Mouse (Mus musculus) testis, postnatal 10 days (tissue): Measurements from ENCODE around the gene Gucy1b1.

Experiments used
- DNase-seq: peaks from one replicate; pipeline ENCODE4 v3.0.0; 2021; ENCODE audit warnings: low spot score

Gucy1b1 gene

DNA sequence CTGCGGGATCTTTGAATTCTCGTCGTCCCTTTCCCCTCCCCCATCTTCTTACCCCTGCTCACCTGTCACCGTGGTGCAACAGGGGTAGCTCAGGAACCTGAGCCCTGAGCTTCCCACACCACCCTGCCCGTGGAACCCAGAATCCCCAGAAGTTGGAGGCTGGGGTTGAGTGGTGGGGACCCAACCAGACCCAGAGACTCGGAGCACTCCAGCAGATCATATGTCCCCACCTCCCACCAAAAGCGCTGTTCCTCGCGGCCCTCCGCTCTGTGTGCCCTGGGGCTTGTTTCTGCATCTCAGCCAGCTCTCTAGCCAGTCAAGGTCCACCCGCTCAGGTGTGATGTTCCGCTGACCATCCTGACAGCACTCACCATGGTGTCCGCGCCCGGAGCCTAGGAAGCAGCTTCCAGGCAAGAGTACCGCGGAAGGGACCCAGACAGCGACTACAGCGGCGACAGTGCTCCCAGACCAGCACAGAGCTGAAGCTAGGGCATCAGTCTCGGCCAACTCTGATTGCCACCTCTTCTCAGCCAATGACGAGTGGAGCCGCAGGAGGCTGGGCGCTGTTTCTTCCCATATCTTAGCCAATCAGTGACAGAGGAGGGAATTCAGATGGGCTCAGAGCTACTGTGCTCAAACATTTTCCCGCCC lies at the start of gene Gucy1b1:
TSS of gene Gucy1b1 (minus strand) at position 489 of the 651 bp plus-strand sequence.
- DNase-seq = peak; percentile 62

DNA sequence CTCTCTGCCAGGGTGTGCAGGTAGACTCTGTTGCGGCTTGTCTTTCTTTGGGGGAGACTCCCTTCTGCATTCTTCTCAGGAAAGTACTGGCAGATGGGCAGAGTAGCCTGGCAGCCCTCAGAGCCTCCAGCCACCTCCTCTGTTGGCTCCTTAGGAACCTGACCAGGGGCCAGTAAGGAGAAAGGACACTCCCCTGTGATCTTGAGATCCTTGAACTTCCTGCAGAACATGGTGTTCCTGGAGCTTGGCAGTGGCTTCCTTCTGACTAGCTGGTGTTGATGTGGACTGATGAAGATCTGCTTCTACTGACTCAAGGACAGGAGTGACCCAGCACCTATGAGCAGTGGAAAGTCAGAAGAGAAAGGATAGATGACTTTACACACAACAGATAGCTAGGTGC lies 44.4 kb upstream of the Gucy1b1 start:
- peak; percentile 42 for DNase-seq

DNA sequence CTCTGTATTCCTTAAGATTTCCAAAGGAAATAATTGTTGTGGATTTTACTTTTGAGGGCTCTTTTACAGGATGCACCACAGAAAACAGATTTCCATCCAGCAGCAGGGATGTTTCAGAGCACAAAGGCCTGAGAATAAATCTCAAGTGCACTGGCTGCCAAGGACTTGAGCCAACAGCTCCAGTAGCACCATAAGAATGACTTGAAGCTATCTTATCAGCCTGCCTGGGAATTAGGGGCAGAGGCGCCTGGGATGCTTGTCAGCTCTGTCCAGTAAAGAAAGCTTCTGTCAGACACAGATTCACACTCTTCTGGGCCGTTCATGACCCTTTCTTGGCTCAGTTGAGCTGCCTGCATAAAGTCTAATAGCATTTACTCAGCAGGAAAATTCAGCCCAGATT lies 38.0 kb upstream of the Gucy1b1 start:
- DNase-seq = no peak

DNA sequence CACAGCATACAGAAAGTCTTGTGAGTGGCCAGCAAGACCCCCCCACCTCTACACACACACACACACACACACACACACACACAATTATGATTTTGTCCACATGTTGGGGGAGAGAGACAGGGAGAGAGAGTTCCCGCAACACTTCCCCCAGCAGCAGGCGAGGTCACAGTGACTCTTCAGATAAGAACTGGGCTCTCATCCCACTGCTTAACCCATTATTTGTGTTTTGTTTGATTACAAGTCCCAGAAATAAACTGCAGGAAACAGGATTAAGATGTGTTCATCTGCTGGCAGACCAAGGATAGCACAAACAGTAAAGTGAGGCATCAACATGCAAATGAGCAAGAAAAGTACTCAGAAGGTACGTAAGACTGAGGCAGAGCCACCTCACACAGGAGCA lies 37.5 kb upstream of the Gucy1b1 start:
- DNase-seq = no peak

DNA sequence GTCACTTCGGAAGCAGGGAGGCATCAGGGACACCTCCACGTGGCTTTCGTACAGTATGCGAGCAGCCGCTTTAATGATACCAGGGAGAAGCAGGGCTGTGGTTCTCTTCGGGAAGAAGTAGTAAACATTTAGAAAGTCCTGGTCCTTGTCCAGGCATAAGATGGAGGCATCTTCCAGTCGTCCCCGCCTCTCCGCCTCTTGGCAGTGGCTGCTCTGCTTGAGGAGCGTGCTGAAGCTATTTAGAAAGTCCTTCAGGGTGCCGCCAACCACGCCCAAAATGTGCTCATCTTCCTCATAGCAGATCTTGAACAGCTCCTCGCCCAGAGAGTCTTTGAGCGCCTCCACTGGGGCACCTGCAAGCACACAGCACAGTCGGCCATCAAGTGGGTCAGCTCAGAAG lies 34.5 kb upstream of the Gucy1b1 start:
- DNase-seq = no peak

DNA sequence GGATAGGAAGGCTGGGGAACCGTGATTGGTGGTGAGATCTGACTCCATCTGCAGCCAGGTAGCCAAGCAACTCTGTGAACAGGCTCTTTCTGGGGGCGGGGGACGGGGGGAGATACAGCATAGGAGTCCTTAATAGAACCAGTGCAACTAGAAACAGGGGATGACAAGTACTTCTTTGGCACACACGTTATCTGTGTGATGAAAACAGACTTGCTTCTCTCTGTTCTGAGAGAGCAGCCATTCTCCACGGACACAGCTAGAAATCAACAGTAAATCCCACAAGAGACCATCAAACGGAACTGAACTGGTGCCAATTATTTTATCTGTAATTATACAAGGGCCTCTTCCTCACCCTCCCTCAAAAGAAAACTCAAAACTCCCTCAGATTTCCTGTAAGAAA lies 29.7 kb upstream of the Gucy1b1 start:
- no peak for DNase-seq

DNA sequence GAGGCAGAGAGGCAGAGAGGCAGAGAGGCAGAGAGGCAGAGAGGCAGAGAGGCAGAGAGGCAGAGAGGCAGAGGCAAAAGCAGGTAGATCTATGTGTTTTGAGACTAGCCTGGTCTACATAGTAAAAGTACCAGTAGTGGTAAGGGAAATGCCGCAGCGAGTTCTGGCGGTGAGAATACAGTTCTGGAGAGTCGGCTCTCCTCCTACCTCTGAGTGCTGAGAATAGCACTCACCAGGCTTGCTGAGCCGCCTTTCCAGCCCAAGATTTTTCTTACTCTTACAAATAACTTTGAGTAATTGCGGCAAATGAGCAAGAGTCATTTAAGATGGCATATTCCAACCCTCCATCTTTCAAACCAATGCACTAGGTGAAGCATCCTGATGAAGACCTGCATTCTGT lies 24.6 kb upstream of the Gucy1b1 start:
- DNase-seq = no peak

DNA sequence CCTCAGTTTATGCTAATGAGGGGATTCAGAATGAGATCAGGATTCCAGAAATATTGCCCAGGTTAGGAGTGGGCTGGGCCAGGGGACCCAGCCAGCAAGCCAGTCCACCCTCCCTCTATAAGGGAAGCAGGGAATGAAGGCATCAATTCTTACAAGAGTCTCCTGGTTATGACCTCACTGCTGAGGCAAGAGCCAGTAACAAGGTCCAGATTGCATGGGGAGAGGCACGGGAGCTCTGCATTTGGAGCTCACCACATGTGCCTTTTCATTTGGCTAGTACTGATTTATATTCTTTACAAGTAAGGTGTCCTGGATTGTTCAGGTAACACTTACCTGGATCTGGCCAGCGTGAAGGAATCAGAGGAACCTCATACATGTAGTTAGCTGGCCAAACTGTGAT lies 22.3 kb upstream of the Gucy1b1 start:
- DNase-seq = no peak

DNA sequence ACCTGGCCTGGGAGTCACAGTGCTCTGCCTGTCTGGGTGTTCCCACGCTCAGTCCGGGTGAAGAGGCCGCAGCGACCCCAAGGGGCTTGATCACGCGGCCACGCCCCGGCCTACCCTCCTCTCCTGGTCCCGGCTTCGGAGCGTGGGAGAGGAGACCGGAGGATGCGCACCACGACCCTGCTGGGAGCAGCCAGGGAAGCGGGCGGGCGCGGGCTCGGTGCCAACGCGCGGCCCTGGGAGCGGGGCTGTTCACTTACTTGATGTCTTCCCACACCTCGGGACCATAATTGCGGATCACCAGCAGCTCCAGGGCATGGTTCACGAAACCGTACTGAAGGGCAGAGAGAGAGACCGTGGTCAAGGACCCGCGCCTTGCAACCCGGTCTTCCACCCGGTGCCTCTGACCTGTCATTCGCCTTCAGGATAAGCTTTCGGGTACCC lies 728 bp downstream of the Gucy1b1 start:
- peak; percentile 75 for DNase-seq

DNA sequence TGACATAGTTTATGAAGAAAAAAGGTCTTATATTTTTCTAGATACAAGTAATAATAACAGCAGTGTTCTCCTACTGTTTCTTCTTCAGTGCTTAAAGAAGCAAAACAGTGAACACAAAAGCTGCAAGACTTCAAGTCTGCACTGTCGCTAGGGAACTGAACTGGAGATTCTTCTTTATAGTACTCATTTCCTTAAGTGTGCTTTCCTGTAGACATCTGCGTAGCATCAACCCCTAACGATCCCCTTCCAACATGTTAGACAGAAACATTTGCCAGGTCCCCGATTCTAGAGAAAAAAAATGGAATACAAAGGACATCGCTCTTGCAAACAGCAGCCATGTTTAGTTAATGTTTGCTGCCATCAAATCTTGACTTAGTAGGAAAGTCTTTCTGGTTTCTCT lies 6.7 kb downstream of the Gucy1b1 start:
- DNase-seq = no peak

DNA sequence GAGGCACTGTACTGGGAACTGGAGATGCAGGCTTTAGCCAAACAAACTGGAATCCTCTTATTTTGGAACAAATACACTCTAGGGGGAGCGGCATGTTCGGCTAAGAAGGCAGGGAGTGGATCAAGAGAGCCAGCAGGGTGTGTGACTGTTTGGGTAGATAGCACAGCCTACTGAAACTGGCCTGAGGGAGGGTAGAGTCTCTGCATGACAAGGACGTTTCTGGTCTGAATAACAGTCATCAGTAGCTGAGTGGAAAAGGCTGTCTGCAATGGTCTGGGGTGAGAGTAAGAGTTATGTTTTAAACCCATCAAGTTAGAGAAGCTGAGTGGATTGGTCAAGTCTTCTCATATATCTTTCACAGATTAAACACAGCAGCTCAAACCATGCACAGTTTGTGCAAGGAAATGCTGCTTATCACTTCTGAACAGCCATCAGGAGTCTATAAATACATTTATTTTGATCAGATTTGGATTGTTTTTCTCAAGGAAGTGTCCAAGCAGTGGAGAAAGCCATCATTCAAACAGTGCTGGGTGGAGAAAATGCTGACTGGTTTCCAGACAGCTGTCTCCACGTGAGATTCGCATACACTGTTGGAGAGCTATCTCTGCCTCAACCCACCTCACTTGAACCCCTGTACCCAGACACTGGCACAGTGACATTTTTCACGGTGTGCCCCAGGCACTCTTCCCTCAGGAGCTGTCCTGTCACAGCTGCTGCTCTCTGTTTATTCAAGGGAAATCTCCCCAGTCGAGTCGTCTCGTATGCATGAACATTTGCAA lies 12.9 kb downstream of the Gucy1b1 start:
- DNase-seq = no peak

DNA sequence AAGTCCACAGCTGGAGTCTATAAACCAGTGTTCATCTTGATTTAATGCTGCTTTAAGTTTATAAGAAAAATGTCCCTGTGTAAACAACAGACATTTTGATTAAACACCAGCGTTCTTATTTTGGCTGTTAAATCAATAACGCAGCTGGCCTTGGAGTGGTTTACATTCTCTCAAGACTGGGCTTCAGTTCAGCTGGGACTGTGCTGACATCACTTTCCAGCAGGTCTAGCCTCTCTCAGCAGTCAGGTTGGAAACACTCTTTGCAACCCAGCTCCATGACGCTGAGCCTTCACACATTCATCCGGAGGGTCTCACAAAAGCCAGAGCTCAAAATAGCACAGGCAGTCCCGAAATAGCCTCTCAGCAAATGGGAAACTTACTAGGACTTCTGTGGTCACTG lies 17.3 kb downstream of the Gucy1b1 start:
- DNase-seq = no peak

DNA sequence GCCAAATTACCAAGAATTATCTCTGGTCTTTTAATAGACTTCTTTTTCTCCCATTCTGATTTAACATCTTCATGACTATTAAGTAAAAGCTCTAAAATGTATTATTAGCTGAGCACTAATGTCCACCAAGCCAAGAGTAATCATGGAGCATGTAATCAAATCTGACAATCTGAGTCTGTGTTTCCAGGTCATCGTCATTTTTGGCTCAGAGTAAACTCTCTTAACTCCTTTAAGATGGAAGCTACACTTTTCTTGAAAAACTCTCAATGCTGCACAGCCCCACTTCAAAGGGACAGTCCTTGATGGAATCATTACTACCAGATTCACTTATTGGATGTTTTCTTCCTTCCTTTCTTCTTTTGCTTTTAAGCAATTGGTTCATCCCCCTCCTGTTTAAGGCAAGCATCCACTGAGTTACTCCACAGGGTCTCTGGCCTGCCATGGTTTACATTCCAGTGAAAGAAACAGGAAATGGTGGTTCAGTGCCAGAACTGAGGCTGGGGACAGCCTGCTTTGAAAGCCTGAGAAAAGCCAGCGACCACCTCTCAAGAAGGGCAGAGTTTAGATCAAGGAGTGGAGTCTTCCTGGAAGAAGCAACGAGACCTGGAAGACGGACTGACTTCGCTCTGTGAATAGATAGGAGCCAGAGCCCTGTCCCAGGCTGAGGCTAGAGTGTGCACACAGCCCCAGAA lies 20.1 kb downstream of the Gucy1b1 start:
- no peak for DNase-seq

DNA sequence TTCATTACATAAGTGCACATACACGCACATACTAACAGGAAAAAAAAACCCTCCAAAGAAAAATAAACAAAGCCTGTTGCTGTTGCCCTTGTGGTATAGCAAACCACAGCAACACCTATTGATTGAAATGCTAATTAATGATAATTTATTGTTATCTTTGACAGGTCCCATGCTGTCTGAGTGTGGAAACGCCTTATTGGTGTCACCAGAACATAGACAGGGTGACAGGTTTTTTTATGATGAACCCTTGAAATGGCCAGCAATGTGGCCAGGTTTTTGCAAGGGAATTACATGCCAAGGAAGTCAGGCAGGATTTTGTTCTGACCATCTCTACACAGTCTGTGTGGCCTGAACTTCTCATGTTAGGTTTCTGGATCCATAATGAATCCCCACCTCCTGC lies 22.5 kb downstream of the Gucy1b1 start:
- no peak for DNase-seq

DNA sequence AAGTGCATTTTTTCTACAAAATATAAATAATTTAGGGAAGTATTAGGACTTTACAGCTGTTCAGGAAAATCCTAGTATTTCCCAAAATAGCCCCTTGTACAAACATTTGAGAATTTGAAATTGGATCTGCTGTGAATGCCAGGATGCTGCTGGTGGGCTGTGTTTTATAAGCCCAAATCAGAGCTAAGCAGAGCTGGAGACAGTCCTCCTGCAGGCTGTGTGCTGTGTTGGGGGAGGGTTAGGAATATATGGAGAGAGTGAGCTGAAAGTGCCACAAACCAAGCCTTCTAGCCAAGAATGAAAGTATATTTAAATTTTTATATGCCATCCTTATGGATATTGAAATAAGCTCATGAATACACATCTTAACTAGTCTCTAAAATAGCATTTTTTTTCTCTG lies 23.0 kb downstream of the Gucy1b1 start:
- DNase-seq = no peak

DNA sequence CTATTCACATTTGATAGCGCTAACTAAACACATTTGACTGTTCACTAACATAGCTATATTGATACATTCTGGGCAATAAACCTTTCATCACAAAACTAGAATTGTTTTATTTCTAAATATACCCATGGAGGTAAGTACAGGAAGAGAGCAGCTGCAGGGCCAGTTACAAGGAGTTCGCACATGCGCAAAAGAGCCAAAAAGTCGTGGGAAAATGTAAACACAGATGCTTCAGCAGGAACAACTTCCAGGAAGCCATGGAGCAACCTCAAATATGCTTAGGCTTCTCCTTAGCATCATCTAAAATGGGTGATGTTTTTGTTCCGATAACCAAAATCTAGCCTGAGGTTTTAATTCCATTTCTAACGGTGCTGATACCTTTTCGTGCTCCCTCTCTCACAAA lies 25.8 kb downstream of the Gucy1b1 start:
- no peak for DNase-seq

DNA sequence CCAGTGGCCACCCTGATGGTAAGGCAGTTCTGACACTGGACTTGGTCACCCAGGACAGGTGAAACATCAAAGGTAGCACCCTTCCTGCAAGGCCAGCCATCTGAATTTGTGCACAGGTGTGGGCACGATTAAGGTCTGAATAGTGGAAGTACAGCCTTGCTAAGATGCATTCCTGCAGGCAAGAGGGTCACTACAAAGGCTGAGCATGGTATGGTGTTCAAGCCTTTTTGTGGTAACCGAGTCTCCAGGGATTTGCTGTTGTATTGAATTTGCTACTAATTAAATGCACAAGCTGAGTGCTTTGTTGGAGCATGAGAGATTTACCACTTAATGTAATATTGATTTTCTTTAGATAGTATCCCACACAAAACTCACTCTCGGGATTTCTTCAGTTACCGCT lies 26.4 kb downstream of the Gucy1b1 start:
- no peak for DNase-seq

DNA sequence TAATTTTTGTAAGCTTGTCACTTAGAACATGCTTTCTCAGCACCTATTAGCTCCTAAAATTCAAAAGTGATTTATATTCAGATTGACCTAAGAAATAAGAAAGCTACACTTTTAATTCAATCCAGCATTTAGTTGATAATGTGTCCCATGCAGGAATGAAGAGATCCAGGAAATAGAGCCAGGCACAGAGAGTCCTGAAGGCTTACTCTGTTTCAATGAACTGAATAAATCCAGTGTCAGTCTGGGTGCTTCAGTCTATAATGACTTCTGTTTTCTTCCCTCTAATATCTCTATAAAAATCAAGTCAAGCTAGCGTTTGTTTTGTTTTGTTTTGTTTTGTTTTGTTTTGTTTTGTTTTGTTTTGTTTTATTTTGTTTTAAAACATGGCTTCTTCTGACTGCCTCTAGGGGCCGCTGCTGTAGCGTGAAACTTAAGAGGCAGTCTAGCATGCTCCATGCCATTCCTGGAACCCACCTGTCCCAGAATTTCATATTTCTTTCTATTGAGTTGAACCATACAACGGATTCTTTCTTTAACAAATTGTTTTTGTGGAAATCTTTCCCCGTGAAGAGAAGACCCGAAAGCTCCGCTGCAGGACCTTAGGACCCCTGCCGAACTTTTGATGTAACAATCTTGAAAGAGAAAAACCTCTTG lies 27.3 kb downstream of the Gucy1b1 start:
- DNase-seq = peak; percentile 73

DNA sequence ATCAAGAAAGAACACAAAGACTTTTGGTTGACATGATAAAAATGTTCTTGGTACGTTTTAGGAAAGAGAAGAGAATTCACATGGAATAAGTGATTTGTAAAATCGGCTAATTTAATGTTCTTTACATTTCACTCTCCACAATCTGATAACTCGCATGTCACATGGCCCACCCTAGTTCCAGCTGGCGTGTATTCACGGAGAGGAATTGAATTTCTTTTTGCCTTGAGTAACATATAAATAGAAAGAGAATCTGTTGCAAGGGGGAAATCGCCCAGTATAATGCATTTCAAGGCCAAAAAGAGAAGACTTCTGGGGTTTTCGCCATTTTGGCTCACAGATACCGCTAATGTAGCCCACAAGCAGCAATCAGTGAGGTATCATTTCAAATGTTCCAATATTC lies 28.4 kb downstream of the Gucy1b1 start:
- DNase-seq = no peak

DNA sequence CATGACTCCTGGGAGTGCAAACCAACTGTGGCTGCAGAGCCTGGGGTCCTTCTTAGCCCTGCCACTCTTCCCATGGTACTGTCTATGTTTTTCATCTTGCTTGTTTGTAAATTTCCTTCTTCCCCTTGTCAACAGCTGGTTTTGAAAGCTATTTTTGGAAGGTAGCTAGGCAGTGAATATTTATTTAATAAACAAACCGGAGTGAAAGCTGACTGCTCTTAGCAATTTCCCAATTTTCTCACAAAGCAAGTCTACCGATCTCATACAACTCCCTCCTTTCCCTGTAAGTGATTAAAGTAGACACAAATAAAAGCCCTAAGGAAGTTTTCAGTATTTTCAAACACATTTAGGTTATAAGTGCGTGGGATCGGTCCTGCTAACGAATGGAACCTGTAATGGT lies 29.6 kb downstream of the Gucy1b1 start:
- no peak for DNase-seq

DNA sequence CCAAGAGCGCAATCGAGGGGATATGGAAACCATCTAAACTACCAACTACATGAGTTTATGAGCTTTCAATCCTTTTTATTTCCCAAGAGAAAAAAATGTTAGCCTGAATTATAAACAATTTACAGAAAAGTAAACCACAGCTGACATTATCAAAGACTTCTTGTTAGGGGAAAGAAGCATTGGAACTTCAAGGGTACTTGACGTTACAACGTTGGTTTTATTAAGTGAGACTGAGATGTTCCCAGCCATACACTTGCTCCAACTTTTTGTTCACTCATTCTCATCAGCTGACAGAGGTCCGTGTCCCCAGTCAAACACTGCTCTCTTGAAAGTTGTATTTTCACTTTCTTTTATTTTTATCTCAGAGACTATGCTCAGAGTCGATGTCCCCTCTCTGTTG lies 30.8 kb downstream of the Gucy1b1 start:
- DNase-seq = no peak

DNA sequence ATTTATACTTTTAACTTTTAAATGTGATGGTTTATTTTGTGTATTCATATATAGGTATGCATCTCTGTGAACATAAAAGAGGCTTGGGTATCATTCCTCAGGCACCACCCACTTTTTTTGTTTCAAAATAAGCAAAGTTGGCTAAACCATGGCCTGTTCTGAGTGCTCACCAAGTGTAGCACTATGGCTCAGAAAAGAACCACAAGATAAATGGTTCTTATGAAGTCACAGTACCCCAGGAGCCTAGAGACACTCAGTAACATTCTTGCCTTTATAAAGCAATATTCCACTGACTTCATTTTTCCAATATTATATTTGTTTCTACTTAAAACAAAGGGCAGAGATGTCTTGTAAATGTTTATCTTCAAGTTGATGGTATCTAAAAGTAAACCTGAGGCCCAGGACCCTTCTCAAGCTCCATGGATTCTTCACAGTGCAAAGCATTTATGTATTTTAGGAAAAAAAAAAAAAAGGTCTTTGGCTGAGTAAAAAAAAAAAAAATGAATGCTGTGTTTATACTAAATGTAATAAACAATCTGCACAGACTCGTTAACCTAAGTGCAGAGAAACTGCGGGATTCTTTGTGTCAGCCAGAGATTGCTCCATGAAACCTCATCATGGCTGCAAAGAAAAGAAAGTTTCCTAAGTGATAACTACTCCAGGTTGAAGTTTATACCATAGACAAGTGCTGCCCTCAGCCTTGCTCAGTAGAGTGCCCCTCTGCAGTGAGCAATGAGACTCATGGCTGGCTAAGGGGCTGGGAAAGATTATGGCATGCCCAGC lies 38.0 kb downstream of the Gucy1b1 start:
- DNase-seq = no peak
